Mouse (Mus musculus) left cerebral cortex, postnatal 36 days (tissue): ENCODE results near the gene Olfr19. TPM values are rescaled to one million over a fixed set of nuclear protein-coding genes. Genes with fewer than 3 reads are reported as not detected.
"Not testable (repeated sequence)": the region's sequence is repeated elsewhere in the genome, so short reads cannot be mapped to it uniquely, and the experiment has no call there.

Source experiments
- DNase-seq, 2 experiments: peaks; one replicate each; pipeline ENCODE4 v3.0.0; 2021 to 2022; ENCODE audit warnings: low spot score in 2 of 2, mixed read lengths in 1 of 2
- intact Hi-C: fragments of 180-260 bp; cut with DNase I; formaldehyde crosslinking; loops from one replicate; pipeline ENCODE4 v1.15.1; 2025
- total RNA-seq, 2 experiments: library from RNA; stranded (reverse); gene quantifications; 2 replicates each; pipeline ENCODE4 v1.2.3; 2021

The Olfr19 gene
- total RNA-seq: not detected

DNA sequence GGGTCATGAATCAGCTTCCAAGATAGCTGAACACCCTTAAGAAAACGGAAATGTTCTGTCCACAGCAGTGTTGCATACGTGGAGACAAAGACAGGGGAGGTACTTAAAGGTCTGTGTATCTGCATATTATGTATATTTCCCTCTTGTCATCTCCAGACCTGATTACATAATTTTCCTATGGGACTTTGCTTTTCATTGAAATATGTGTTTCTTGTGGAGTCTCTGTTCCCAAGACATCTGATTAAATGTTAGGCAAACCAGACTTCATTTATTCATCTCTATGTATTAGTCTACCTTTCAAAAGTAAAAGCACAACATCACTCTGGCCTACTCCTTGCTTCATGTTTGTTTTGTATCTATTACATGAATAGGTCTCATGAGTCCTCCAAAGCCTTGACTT lies at the start of gene Olfr19:
Gene Olfr19 (minus strand): TSS at position 101 of the 400 bp plus-strand sequence.
- intact Hi-C loops: no loop called here
- DNase-seq: no peak

- intact Hi-C loops: no loop called here
- no peak for DNase-seq
These were observed 8.8 kb upstream of the Olfr19 start for GRCm38 (mm10) chr16:16684975-16685374.

- no peak for DNase-seq
- intact Hi-C loops: no loop called here
These were observed 7.8 kb upstream of the Olfr19 start for GRCm38 (mm10) chr16:16684053-16684452.

GRCm38 (mm10) chr16:16664994-16665393 lies 11.2 kb downstream of the Olfr19 start:
- intact Hi-C loops: no loop called here
- DNase-seq: no peak

DNA sequence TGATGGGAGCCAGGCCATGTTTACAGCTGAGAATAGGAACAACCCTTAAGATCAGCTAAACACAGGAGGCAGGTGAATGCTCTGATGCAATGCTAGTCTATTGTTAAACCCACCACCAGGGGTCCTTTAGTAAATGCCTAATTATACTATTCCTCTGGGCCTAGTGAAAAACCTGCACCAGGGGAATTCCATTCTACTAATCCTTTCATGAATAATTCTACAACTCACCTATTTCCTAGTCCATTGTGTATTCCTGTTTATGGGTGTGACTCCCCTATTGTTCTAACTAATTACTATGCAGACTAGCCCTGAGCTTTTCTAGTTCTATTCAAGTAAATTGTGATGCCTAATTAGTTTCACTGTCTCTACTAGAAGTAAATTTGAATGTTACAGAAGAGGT lies 11.7 kb downstream of the Olfr19 start:
- intact Hi-C loops, DNase-seq: not testable (repeated sequence)

DNA sequence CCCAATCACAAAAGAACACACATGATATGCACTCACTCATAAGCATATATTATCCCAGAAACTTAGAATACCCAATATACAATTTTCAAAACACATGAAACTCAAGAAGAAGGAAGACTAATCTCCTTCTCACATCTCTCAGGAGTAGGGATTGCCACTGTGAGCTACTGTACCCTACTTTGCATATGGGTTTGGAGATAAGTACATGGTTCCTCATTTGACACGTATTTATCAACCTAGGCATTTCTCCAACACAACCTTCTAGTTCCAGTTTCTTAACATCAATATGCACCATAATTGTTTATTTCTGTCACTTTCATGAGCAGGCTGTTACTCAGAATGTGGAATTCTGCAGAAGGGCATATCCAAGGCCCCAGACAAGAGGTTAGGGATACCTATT lies 31.1 kb downstream of the Olfr19 start:
- DNase-seq: no peak
- intact Hi-C loops: no loop called here

DNA sequence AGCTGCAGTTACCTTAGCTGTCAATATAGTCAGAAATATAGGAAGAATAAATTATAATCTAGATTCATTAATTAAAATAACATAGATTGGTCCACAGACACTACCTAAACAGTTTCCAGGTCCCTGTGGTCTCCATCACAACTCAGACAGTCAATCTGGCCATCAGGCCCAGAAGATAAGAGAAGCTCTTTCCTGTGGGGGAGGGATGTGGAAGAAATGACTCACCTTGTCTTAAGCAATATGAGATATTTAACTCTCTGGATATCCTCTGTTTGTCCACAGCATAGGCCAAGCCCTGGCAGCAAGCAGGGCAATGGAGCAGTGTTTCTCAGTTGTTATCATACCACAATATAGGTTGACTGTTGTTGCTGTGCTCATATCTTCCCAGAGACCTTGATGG lies 42.5 kb downstream of the Olfr19 start:
- intact Hi-C loops: no loop called here
- DNase-seq: no peak

Other genes starting within 250 kb of the Olfr19 start
- gene Fgd4, start 75.9 kb downstream of the Olfr19 start, total RNA-seq: 10 to 100 TPM; 27.4 to 40.1 TPM
- 1 to 10 TPM; 6.0 to 6.9 TPM for gene Spag6l, start 153.1 kb upstream of the Olfr19 start, total RNA-seq
- not detected for gene Igll1, start 187.6 kb upstream of the Olfr19 start, total RNA-seq
- gene Top3b, start 194.3 kb upstream of the Olfr19 start, total RNA-seq: 10 to 100 TPM; 53.3 to 76.9 TPM
- gene Vpreb1, start 194.4 kb upstream of the Olfr19 start, total RNA-seq: under 1 TPM in 1 of 2 experiments, not detected in 1; 0.77 TPM
- 10 to 100 TPM; 44.9 to 52.7 TPM for gene Ppm1f, start 220.1 kb upstream of the Olfr19 start, total RNA-seq